Mouse (Mus musculus) midbrain, embryonic 13.5 days (tissue): ENCODE measurements around the gene Ccdc177. TPM values are rescaled to one million over a fixed set of nuclear protein-coding genes. Genes with fewer than 3 reads are reported as not detected.

Experiments used
- ATAC-seq: fragments of 200-750 bp; cut with Nextera tagmentation; 2 replicates; pipeline ENCODE4 v1.8.0; 2017; ENCODE audit warnings: mild to moderate bottlenecking, moderate TSS enrichment, moderate library complexity
- H3K27ac ChIP-seq: fragments of 300-500 bp; sonication (generic); 2 replicates; pipeline ENCODE4 v1.5.1; 2015; ENCODE audit warnings: inconsistent platforms, mild to moderate bottlenecking, moderate library complexity
- H3K27me3 ChIP-seq: fragments of 300-500 bp; sonication (generic); 2 replicates; pipeline ENCODE4 v1.6.1; 2015; ENCODE audit warnings: mild to moderate bottlenecking, inconsistent platforms
- H3K36me3 ChIP-seq: fragments of 300-500 bp; sonication (generic); 2 replicates; pipeline ENCODE4 v1.6.1; 2015; ENCODE audit warnings: mild to moderate bottlenecking, inconsistent platforms
- H3K4me1 ChIP-seq: fragments of 300-500 bp; sonication (generic); replicated peaks from 2 replicates; pipeline ENCODE4 v1.6.1; 2015; ENCODE audit warnings: inconsistent platforms
- H3K4me2 ChIP-seq: fragments of 300-500 bp; sonication (generic); replicated peaks from 2 replicates; pipeline ENCODE4 v1.6.1; 2015; ENCODE audit warnings: moderate library complexity, mild to moderate bottlenecking, inconsistent platforms
- H3K4me3 ChIP-seq: fragments of 300-500 bp; sonication (generic); replicated peaks from 2 replicates; pipeline ENCODE4 v1.5.1; 2015; ENCODE audit warnings: mild to moderate bottlenecking, inconsistent platforms
- H3K9ac ChIP-seq: fragments of 300-500 bp; sonication (generic); replicated peaks from 2 replicates; pipeline ENCODE4 v1.6.1; 2015; ENCODE audit warnings: mild to moderate bottlenecking, inconsistent platforms
- H3K9me3 ChIP-seq: fragments of 300-500 bp; sonication (generic); 2 replicates; pipeline ENCODE4 v1.6.1; 2016; ENCODE audit warnings: mild to moderate bottlenecking, inconsistent platforms
- WGBS: fragments of 180-500 bp; shearing (Covaris S2); methylation state at CpG from one replicate; pipeline ENCODE4 v1.1.7; 2015; 5-methylcytosine and 5-hydroxymethylcytosine counted together
- polyA plus RNA-seq: library from polyadenylated mRNA; unstranded; fragments of >200 nt; fragmentation: Nextera tagmentation; extraction: Ambion mirVana; gene quantifications from 2 replicates; pipeline ENCODE4 v1.2.1, GENCODE M21; 2015

Gene Ccdc177
- polyA plus RNA-seq: 5.5 and 6.6 TPM in 2 replicates

DNA sequence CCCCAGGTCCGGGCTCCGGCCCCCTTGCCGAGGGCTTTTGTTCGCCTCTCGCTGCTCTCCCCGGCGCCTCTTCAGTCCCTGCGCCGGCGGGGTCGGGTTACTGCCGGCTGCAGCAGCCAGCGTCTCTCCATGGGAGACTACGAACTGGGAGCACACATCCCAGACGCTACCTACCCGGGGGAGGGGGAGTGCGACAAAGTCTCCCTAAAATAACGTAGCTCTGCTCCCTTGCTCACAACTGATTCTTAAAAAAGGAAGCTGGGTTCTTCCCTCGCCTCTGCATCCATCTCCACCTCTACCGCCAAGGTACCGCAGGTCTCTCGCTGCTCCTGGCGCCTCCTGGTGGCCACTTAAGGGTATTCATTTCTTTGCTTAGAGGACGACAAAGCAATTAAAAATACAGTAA, at the start of gene Ccdc177:
Gene Ccdc177, minus strand, starts transcription at position 292 of the 406 bp plus-strand sequence.
- Histone ChIP-seq H3K9me3 (peaks cover 34% of the 10 kb centered on the region), H3K9ac (peak within 1 kb of the TSS; percentile 90), H3K4me2 (peak within 1 kb of the TSS; percentile 71), H3K27me3 (no peaks in the 10 kb centered on the region), H3K4me1 (peaks cover 19% of the 10 kb centered on the region), H3K36me3 (peaks cover 37% of the 10 kb centered on the region), H3K4me3 (peak within 1 kb of the TSS; percentile 68), H3K27ac (peak within 1 kb of the TSS; percentile 99)
- peak; percentile 72 for ATAC-seq
- under 1% methylated on average over 24 of the region's 24 CpGs for WGBS

DNA sequence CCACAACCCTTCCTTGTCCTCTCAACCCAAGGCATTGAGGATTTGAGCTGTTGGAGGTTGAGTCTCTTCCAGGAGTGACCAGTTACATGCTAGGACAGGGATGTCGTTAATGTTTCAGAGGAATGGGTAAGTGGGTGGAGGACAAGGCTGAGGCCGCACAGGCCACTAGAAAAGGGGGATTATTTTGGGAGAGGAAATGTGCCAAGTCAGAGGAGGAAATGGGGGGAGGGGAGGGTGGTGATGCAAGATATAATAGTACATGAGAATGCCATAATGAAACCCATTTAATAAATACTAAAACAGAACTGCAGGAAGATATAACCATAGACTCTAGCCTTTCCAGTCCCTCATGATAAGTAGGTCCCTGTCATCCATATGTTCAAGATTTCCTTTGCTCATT, 49.5 kb upstream of the Ccdc177 start:
- H3K27me3 ChIP-seq: no peaks in the 10 kb centered on the region
- no peaks in the 10 kb centered on the region for H3K9me3 ChIP-seq
- 95% methylated on average over 2 of the region's 2 CpGs for WGBS
- H3K4me2 ChIP-seq: no peak overlapping the region
- no peak overlapping the region for H3K4me3 ChIP-seq
- no peak for ATAC-seq
- no peak overlapping the region for H3K27ac ChIP-seq
- H3K9ac ChIP-seq: no peak overlapping the region
- H3K4me1 ChIP-seq: peaks cover 27% of the 10 kb centered on the region
- no peaks in the 10 kb centered on the region for H3K36me3 ChIP-seq

GRCm38 (mm10) chr12:80807451-80808085, 47.1 kb upstream of the Ccdc177 start:
- peak overlapping the region; percentile 3; the same call in 1 of the 2 replicates for H3K27ac ChIP-seq
- WGBS: 21% methylated on average over 2 of the region's 2 CpGs
- H3K36me3 ChIP-seq: no peaks in the 10 kb centered on the region

GRCm38 (mm10) chr12:80804861-80805428, 44.5 kb upstream of the Ccdc177 start:
- Histone ChIP-seq H3K9ac (no peak overlapping the region), H3K36me3 (no peaks in the 10 kb centered on the region), H3K9me3 (no peaks in the 10 kb centered on the region), H3K4me2 (no peak overlapping the region), H3K27me3 (no peaks in the 10 kb centered on the region), H3K27ac (no peak overlapping the region), H3K4me1 (peaks cover 28% of the 10 kb centered on the region), H3K4me3 (no peak overlapping the region)
- no peak for ATAC-seq
- 92% methylated on average over 6 of the region's 6 CpGs for WGBS

More at GRCm38 (mm10) chr12:80807451-80808085, 47.1 kb upstream of the Ccdc177 start:
- H3K27me3 ChIP-seq: no peaks in the 10 kb centered on the region
- H3K9me3 ChIP-seq: no peaks in the 10 kb centered on the region
- peaks cover 39% of the 10 kb centered on the region for H3K4me1 ChIP-seq
- H3K9ac ChIP-seq: no peak overlapping the region
- H3K4me2 ChIP-seq: no peak overlapping the region
- no peak overlapping the region for H3K4me3 ChIP-seq
- no peak for ATAC-seq

GRCm38 (mm10) chr12:80803924-80804323, 43.4 kb upstream of the Ccdc177 start:
- Histone ChIP-seq H3K9me3 (no peaks in the 10 kb centered on the region), H3K27ac (peak overlapping the region; percentile 14; the same call in 1 of the 2 replicates)
- no peak for ATAC-seq

GRCm38 (mm10) chr12:80801443-80801842, 41.0 kb upstream of the Ccdc177 start:
- ATAC-seq: no peak

More at GRCm38 (mm10) chr12:80803924-80804323, 43.4 kb upstream of the Ccdc177 start:
- Histone ChIP-seq H3K27me3 (no peaks in the 10 kb centered on the region), H3K4me1 (peaks cover 28% of the 10 kb centered on the region), H3K36me3 (no peaks in the 10 kb centered on the region), H3K4me2 (no peak overlapping the region), H3K9ac (no peak overlapping the region), H3K4me3 (no peak overlapping the region)
- WGBS: 69% methylated on average over 3 of the region's 3 CpGs

DNA sequence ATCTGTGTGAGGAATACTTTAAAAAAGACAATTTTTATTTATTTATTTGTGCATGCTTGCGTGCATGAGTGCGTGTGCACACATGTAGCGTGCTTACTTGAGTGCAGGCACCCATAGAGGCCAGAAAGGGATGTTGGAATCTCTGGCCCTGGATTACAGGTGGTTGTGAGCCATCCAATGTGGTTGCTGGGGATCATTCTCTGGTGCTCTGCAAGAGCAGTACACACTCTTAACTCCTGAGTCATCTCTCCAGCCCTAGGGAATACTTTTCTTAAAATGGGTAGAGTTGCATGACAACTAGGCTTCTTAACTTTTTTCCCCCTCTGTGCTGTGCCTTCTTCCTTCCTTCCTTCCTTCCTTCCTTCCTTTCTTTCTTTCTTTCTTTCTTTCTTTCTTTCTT, 39.7 kb upstream of the Ccdc177 start:
- Histone ChIP-seq H3K27me3 (no peaks in the 10 kb centered on the region), H3K4me2 (no peak overlapping the region), H3K9me3 (no peaks in the 10 kb centered on the region), H3K9ac (no peak overlapping the region), H3K27ac (no peak overlapping the region), H3K36me3 (no peaks in the 10 kb centered on the region), H3K4me3 (no peak overlapping the region), H3K4me1 (peaks cover 26% of the 10 kb centered on the region)
- WGBS: 96% methylated on average over 3 of the region's 3 CpGs
- ATAC-seq: no peak

More at GRCm38 (mm10) chr12:80801443-80801842, 41.0 kb upstream of the Ccdc177 start:
- Histone ChIP-seq H3K36me3 (no peaks in the 10 kb centered on the region), H3K4me2 (no peak overlapping the region), H3K27ac (no peak overlapping the region), H3K27me3 (no peaks in the 10 kb centered on the region), H3K9me3 (no peaks in the 10 kb centered on the region), H3K4me3 (no peak overlapping the region), H3K9ac (no peak overlapping the region), H3K4me1 (peaks cover 20% of the 10 kb centered on the region)
- WGBS: 100% methylated on average over 1 of the region's 1 CpGs

- Histone ChIP-seq H3K4me1 (peaks cover 28% of the 10 kb centered on the region), H3K36me3 (no peaks in the 10 kb centered on the region), H3K9ac (no peak overlapping the region), H3K4me2 (no peak overlapping the region), H3K27ac (no peak overlapping the region), H3K4me3 (no peak overlapping the region), H3K27me3 (no peaks in the 10 kb centered on the region), H3K9me3 (no peaks in the 10 kb centered on the region)
- ATAC-seq: no peak
Observed at GRCm38 (mm10) chr12:80798271-80798670, 37.8 kb upstream of the Ccdc177 start.

DNA sequence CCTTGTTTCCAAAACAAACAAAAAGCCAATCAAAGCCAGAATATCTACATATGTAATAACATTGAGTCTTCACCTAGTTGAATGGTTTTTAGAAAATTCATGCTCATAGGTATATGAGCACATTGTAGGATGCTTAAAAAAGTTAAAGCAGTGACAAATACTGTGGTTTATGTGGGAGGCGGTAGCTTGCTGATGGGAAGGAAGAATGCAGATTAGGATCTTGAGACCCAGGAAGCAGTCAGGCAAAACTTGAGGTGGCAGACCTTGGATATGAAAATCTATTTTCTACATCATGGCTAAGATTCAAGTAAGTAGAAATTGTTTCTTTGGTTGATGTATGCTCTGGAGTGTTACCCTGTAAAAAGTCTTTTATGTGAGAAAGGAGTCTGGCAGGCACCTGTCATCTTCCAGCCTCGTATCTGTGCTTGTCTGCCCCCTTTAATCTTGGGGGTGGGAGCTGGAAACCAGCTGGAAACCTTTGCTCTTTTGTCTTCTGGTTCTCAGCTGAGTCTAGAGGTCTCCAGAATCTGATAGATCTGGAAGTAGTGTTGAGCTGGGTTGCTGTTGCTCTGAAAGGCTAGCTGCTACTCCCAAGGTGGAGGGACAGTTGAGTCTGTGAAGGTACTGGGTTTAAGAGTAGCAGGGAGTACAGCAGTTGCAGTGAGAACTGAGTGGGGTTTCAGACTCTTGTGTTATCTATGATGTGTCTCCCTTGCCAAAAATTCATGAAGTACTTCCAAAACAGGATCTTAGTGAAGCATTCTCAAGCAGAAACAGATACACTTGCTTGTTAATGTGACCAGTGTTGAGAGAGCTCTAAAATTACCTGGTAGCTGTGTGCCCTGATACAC, 34.7 kb upstream of the Ccdc177 start:
- Histone ChIP-seq H3K9me3 (no peaks in the 10 kb centered on the region), H3K4me3 (no peak overlapping the region), H3K4me2 (no peak overlapping the region), H3K27me3 (no peaks in the 10 kb centered on the region), H3K4me1 (peaks cover 45% of the 10 kb centered on the region), H3K36me3 (no peaks in the 10 kb centered on the region), H3K9ac (no peak overlapping the region; the same call in 1 of the 2 replicates), H3K27ac (no peak overlapping the region)
- no peak for ATAC-seq
- 65% methylated on average over 2 of the region's 2 CpGs for WGBS

- Histone ChIP-seq H3K9me3 (no peaks in the 10 kb centered on the region), H3K27me3 (no peaks in the 10 kb centered on the region), H3K4me2 (no peak overlapping the region), H3K36me3 (no peaks in the 10 kb centered on the region), H3K9ac (no peak overlapping the region), H3K4me3 (no peak overlapping the region), H3K4me1 (peaks cover 51% of the 10 kb centered on the region), H3K27ac (no peak overlapping the region)
- ATAC-seq: no peak
- WGBS: 93% methylated on average over 4 of the region's 4 CpGs
Observed at GRCm38 (mm10) chr12:80794522-80794921, 34.0 kb upstream of the Ccdc177 start.

DNA sequence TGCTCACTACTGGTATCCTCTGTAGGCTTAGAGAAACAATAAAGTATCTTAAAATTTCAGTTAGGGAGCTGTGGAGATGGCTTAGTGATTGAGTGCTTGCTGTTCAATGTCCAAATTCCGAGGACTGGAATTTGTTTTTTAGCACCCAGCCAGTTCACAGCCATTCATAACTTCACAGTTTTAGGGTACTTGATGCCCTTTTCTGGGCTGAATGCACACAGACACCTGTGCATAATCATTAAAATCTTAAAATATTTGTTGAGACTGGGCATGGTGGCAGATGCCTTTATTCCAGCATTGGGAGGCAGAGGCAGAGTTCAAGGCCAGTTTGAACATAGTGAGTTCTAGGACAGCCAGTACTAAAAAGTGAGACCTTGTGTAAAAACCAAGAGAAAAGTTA, 33.0 kb upstream of the Ccdc177 start:
- H3K27ac ChIP-seq: no peak overlapping the region
- H3K4me2 ChIP-seq: no peak overlapping the region
- peaks cover 50% of the 10 kb centered on the region for H3K4me1 ChIP-seq
- no peak overlapping the region for H3K4me3 ChIP-seq
- no peak for ATAC-seq
- H3K36me3 ChIP-seq: no peaks in the 10 kb centered on the region
- H3K27me3 ChIP-seq: no peaks in the 10 kb centered on the region
- WGBS: 84% methylated on average over 1 of the region's 1 CpGs
- no peak overlapping the region for H3K9ac ChIP-seq
- H3K9me3 ChIP-seq: no peaks in the 10 kb centered on the region

GRCm38 (mm10) chr12:80792867-80793266, 32.4 kb upstream of the Ccdc177 start:
- peaks cover 44% of the 10 kb centered on the region for H3K4me1 ChIP-seq
- H3K9me3 ChIP-seq: no peaks in the 10 kb centered on the region
- 78% methylated on average over 5 of the region's 5 CpGs for WGBS
- no peak for ATAC-seq
- no peak overlapping the region for H3K4me3 ChIP-seq
- no peak overlapping the region for H3K9ac ChIP-seq
- no peaks in the 10 kb centered on the region for H3K36me3 ChIP-seq
- no peaks in the 10 kb centered on the region for H3K27me3 ChIP-seq
- no peak overlapping the region for H3K27ac ChIP-seq
- no peak overlapping the region for H3K4me2 ChIP-seq
